Mouse (Mus musculus) bone marrow macrophage, adult 2 months (primary cell): ENCODE data around the gene Gsc.

Experiments used
- CTCF ChIP-seq: IDR thresholded peaks from 2 replicates; pipeline ENCODE4 v1.5.1; 2012; ENCODE audit warnings: low read depth, mild to moderate bottlenecking, low read length, moderate library complexity
- POLR2A ChIP-seq: IDR thresholded peaks from 2 replicates; pipeline ENCODE4 v1.6.1; 2012; ENCODE audit warnings: mild to moderate bottlenecking, low read depth, low read length, borderline replicate concordance

- TF ChIP-seq CTCF (no peak), POLR2A (no peak)
These were observed 362 bp upstream of the Gsc start for GRCm38 (mm10) chr12:104473492-104473891.
